ENCODE assay signal across 11 mouse cellular contexts in genomic region chr5:106453886-106454321, GRCm38 (mm10). TPM values are rescaled to one million over a fixed set of nuclear protein-coding genes. Genes with fewer than 3 reads are reported as not detected.
DNase-seq lines count a peak whose midpoint lies in the region; ATAC-seq and TF ChIP-seq lines count a peak whose summit lies in the region.
"Had no signal": no experiment of that assay in that cellular context is flagged by ENCODE, and none has a peak within 500 bp of the region (broad histone marks: within the 10 kb centered on the region; RNA-seq: fewer than 3 reads in every experiment).

No protein-coding gene starts in this region.

- no peak for TF ChIP-seq CTCF in heart, postnatal 0 days (IDR thresholded peaks at IDR 0.05; ENCODE audit: low read depth)
- TF ChIP-seq CTCF in hindbrain, postnatal 0 days (IDR thresholded peaks at IDR 0.05; ENCODE audit: low read depth) = no peak

- H3K27ac ChIP-seq in heart, postnatal 0 days (ENCODE audit: low read depth) = no peak overlapping the region
- H3K27ac ChIP-seq in hindbrain, postnatal 0 days = peak overlapping the region; percentile 68; the same call in 1 of the 2 replicates
- H3K27ac ChIP-seq in neural tube, embryonic 13.5 days (replicated peaks) = peak overlapping the region; percentile 29; the same call in 1 of the 2 replicates
- H3K27ac ChIP-seq: liver, embryonic 15.5 days had no signal

- peaks cover 95% of the 10 kb centered on the region for H3K27me3 ChIP-seq in heart, postnatal 0 days (ENCODE audit: control insufficient read depth, insufficient read depth, low read length)
- H3K27me3 ChIP-seq in hindbrain, postnatal 0 days (ENCODE audit: insufficient read depth, low read length) = peaks cover 56% of the 10 kb centered on the region
- peaks cover 94% of the 10 kb centered on the region for H3K27me3 ChIP-seq in neural tube, embryonic 13.5 days

- H3K4me3 ChIP-seq in heart, postnatal 0 days (ENCODE audit: low read depth, low read length) = peak overlapping the region; percentile 4; the same call in 1 of the 2 replicates
- peak overlapping the region; percentile 44 for H3K4me3 ChIP-seq in hindbrain, postnatal 0 days (ENCODE audit: low read length)
- peak overlapping the region; percentile 24 for H3K4me3 ChIP-seq in neural tube, embryonic 13.5 days
- H3K4me3 ChIP-seq: liver, embryonic 15.5 days had no signal

- 1% methylated on average over 13 of the region's 13 CpGs for WGBS in heart, postnatal 0 days
- WGBS in hindbrain, postnatal 0 days = 2% methylated on average over 13 of the region's 13 CpGs
- WGBS in neural tube, embryonic 13.5 days = under 1% methylated on average over 13 of the region's 13 CpGs

- H3K9me3 ChIP-seq in heart, postnatal 0 days (replicated peaks; ENCODE audit: control insufficient read depth, low read length) = no peaks in the 10 kb centered on the region; the same call in 1 of the 2 replicates
- H3K9me3 ChIP-seq in hindbrain, postnatal 0 days (ENCODE audit: low read length) = no peaks in the 10 kb centered on the region
- no peaks in the 10 kb centered on the region for H3K9me3 ChIP-seq in neural tube, embryonic 13.5 days
- H3K9me3 ChIP-seq: liver, embryonic 15.5 days had no signal

- H3K4me1 ChIP-seq in heart, postnatal 0 days (ENCODE audit: control insufficient read depth, insufficient read depth) = peaks cover 5% of the 10 kb centered on the region; the same call in 1 of the 2 replicates
- no peaks in the 10 kb centered on the region for H3K4me1 ChIP-seq in hindbrain, postnatal 0 days (ENCODE audit: insufficient read depth, low read length)
- peaks cover 31% of the 10 kb centered on the region for H3K4me1 ChIP-seq in neural tube, embryonic 13.5 days (replicated peaks)

- no peak for TF ChIP-seq EP300 in heart, postnatal 0 days (IDR thresholded peaks at IDR 0.05; ENCODE audit: low read depth)

- no peak overlapping the region for H3K9ac ChIP-seq in heart, postnatal 0 days (replicated peaks; ENCODE audit: low read depth, low read length)
- no peak overlapping the region for H3K9ac ChIP-seq in hindbrain, postnatal 0 days (replicated peaks; ENCODE audit: low read length)
- peak overlapping the region; percentile 38; the same call in 1 of the 2 replicates for H3K9ac ChIP-seq in neural tube, embryonic 13.5 days
- H3K9ac ChIP-seq: liver, embryonic 15.5 days had no signal

- no peak for ATAC-seq in heart, postnatal 0 days (ENCODE audit: insufficient read depth, low read depth)
- no peak for ATAC-seq in hindbrain, postnatal 0 days
- peak; percentile 3; the same call in 1 of the 2 replicates for ATAC-seq in neural tube, embryonic 13.5 days (ENCODE audit: low read depth)

- intact Hi-C loops in heart, postnatal 36 days (cut with DNase I) = no loop called here

- no peaks in the 10 kb centered on the region for H3K36me3 ChIP-seq in heart, postnatal 0 days (replicated peaks; ENCODE audit: control insufficient read depth, insufficient read depth, low read length)
- H3K36me3 ChIP-seq in hindbrain, postnatal 0 days (ENCODE audit: insufficient read depth, low read length) = no peaks in the 10 kb centered on the region
- H3K36me3 ChIP-seq in neural tube, embryonic 13.5 days = no peaks in the 10 kb centered on the region
- H3K36me3 ChIP-seq: liver, embryonic 15.5 days had no signal

- no peak for DNase-seq in heart, postnatal 0 days (ENCODE audit: low spot score)
- DNase-seq in heart, postnatal 36 days = no peak
- peak; percentile 73 to 80 for DNase-seq in cerebellum, postnatal 25 days
- DNase-seq in hindbrain, postnatal 0 days (ENCODE audit: low spot score) = peak; percentile 44
- no peak for DNase-seq in left cerebral cortex, adult 8-10 months (ENCODE audit: low spot score in 2 of 2)
- no peak for DNase-seq in thymus, postnatal 25 days
- DNase-seq in layer of hippocampus, adult 9-11 months = no peak
- DNase-seq: kidney, adult 8-10 months had no signal

- no peak overlapping the region for H3K4me2 ChIP-seq in heart, postnatal 0 days (ENCODE audit: low read depth, low read length)
- H3K4me2 ChIP-seq in hindbrain, postnatal 0 days (ENCODE audit: low read depth, low read length) = peak overlapping the region; percentile 48
- H3K4me2 ChIP-seq in neural tube, embryonic 13.5 days = peak overlapping the region; percentile 26; the same call in 1 of the 2 replicates
- H3K4me2 ChIP-seq: liver, embryonic 15.5 days had no signal

RNA-seq across cellular contexts. Expression of gene Barhl2, which starts 4.1 kb away (rescaled TPM):
- total RNA-seq in heart, postnatal 0 days (2014; rRNA removed; ENCODE audit: low replicate concordance) = not detected in 2 replicates
- polyA plus RNA-seq in heart, postnatal 0 days (2015; fragmentation: Nextera tagmentation; extraction: Ambion mirVana) = not detected in 2 replicates
- total RNA-seq in heart, postnatal 36 days (2021) = not detected
- 11.4 and 14.9 TPM in 2 replicates for total RNA-seq in hindbrain, postnatal 0 days (2014; rRNA removed)
- polyA plus RNA-seq in hindbrain, postnatal 0 days (2015; fragmentation: Nextera tagmentation; extraction: Ambion mirVana) = 1.6 and 2.1 TPM in 2 replicates
- 2.3 and 2.9 TPM in 2 replicates for polyA plus RNA-seq in neural tube, embryonic 13.5 days (2015; fragmentation: Nextera tagmentation; extraction: Ambion mirVana)
- total RNA-seq in left cerebral cortex, adult 8-10 months (2022) = 1 to 10 TPM in 2 of 4 experiments, under 1 TPM in 2; 0.55 to 1.2 (median 0.94) TPM
- total RNA-seq: MEL had no signal
- polyA plus RNA-seq: liver, embryonic 15.5 days had no signal

Comparison
In these comparisons a context has a peak if more than half of its experiments do, and no peak if none do; other contexts are left out.
1. DNase-seq: peak in cerebellum, postnatal 25 days (2 of 2) and hindbrain, postnatal 0 days (single experiment); none in heart, postnatal 0 days (single experiment), heart, postnatal 36 days (0 of 2), left cerebral cortex, adult 8-10 months (0 of 2), thymus, postnatal 25 days (single experiment) and layer of hippocampus, adult 9-11 months (single experiment).
2. Peak in every context shown above with its lines, with median percentiles within 50 percentile points of each other: H3K4me3 ChIP-seq.